In the genomic region with DNA sequence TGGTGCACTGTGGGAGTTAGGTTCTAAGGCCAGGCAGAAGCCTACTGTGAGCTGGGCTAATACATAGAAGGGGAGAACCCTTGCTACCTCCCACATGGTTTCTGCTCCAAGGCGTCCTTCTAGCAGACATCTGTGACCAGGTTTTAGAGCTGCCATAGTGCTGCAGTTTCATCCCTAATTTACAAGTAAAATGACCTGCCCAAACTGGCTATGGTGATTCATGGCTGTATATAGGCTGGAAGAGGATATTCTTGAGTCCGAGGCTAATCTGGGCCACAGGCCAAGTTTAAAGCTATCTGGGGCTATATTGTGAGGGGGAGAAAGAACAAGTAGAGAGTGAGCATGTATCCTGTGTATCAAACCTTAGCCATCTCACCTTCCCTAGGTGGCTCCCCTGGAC, we compare ENCODE assay signal across 26 mouse cellular contexts. TPM values are rescaled to one million over a fixed set of nuclear protein-coding genes. Genes with fewer than 3 reads are reported as not detected.
A peak's percentile ranks its signal among the peaks of the same experiment; 100 is the strongest.
DNase-seq lines count a peak whose midpoint lies in the region; ATAC-seq and TF ChIP-seq lines count a peak whose summit lies in the region.
"Had no signal": no experiment of that assay in that cellular context is flagged by ENCODE, and none has a peak within 500 bp of the region (broad histone marks: within the 10 kb centered on the region; RNA-seq: fewer than 3 reads in every experiment).

No protein-coding gene starts in this region.

- no peak for TF ChIP-seq CTCF in stomach, postnatal 0 days (IDR thresholded peaks at IDR 0.05; ENCODE audit: low read depth)

- no peak overlapping the region for H3K4me3 ChIP-seq in midbrain, embryonic 14.5 days (replicated peaks; ENCODE audit: low read depth, low read length)
- no peak overlapping the region for H3K4me3 ChIP-seq in midbrain, embryonic 13.5 days (replicated peaks)
- no peak overlapping the region for H3K4me3 ChIP-seq in stomach, postnatal 0 days (ENCODE audit: low read depth, low read length)
- H3K4me3 ChIP-seq: forebrain, embryonic 10.5 days; heart, embryonic 10.5 days; left cerebral cortex, adult 2 months; limb, embryonic 13.5 days; liver, embryonic 12.5 days; lung, embryonic 15.5 days; megakaryocyte, embryonic 14.5 days; midbrain, embryonic 15.5 days had no signal

- no peak for ATAC-seq in midbrain, embryonic 14.5 days (ENCODE audit: low FRiP score, low TSS enrichment)
- no peak for ATAC-seq in midbrain, embryonic 13.5 days
- ATAC-seq in stomach, postnatal 0 days (ENCODE audit: low FRiP score, low TSS enrichment) = no peak
- ATAC-seq: forebrain, embryonic 16.5 days; intestine, postnatal 0 days; liver, embryonic 12.5 days; midbrain, embryonic 15.5 days had no signal

- no peaks in the 10 kb centered on the region for H3K36me3 ChIP-seq in midbrain, embryonic 14.5 days (ENCODE audit: control insufficient read depth, insufficient read depth, low read length)
- no peaks in the 10 kb centered on the region for H3K36me3 ChIP-seq in midbrain, embryonic 13.5 days
- no peaks in the 10 kb centered on the region for H3K36me3 ChIP-seq in stomach, postnatal 0 days (ENCODE audit: control insufficient read depth, insufficient read depth, low read length)
- H3K36me3 ChIP-seq: heart, embryonic 10.5 days; liver, embryonic 12.5 days; lung, embryonic 15.5 days; midbrain, embryonic 15.5 days had no signal

- peak; percentile 38 to 70 for DNase-seq in frontal cortex, postnatal 36 days (ENCODE audit: low spot score in 2 of 2)
- no peak for DNase-seq in frontal cortex, postnatal 25 days (ENCODE audit: low spot score in 2 of 2)
- DNase-seq in midbrain, embryonic 14.5 days = peak; percentile 29
- peak; percentile 84 for DNase-seq in brain, adult 2 months (ENCODE audit: low read depth, low spot score)
- peak; percentile 41 for DNase-seq in right cerebral cortex, postnatal 25 days
- DNase-seq in stomach, postnatal 0 days (ENCODE audit: low spot score) = no peak
- no peak for DNase-seq in cerebellum, adult 18-20 months
- DNase-seq: adrenal gland, postnatal 14 days; B cell, adult 2 months; cerebellum, adult 9-11 months; gastrocnemius, postnatal 10 days; kidney, postnatal 25 days; lung, postnatal 36 days; thymus, adult 18-20 months; thymus, postnatal 36 days had no signal

- no peak for TF ChIP-seq EP300 in stomach, postnatal 0 days (optimal IDR thresholded peaks at IDR 0.05)

- no peaks in the 10 kb centered on the region for H3K9me3 ChIP-seq in midbrain, embryonic 14.5 days (ENCODE audit: control insufficient read depth, low read length)
- no peaks in the 10 kb centered on the region for H3K9me3 ChIP-seq in midbrain, embryonic 13.5 days
- no peaks in the 10 kb centered on the region for H3K9me3 ChIP-seq in stomach, postnatal 0 days (ENCODE audit: control insufficient read depth, low read length)
- H3K9me3 ChIP-seq: forebrain, embryonic 10.5 days; heart, embryonic 10.5 days; limb, embryonic 13.5 days; liver, embryonic 12.5 days; lung, embryonic 15.5 days; megakaryocyte, embryonic 14.5 days; midbrain, embryonic 15.5 days had no signal

- WGBS in midbrain, embryonic 14.5 days = 16% methylated on average over 2 of the region's 2 CpGs
- 37% methylated on average over 2 of the region's 2 CpGs for WGBS in midbrain, embryonic 13.5 days
- WGBS in stomach, postnatal 0 days = 27% methylated on average over 2 of the region's 2 CpGs

- no peak overlapping the region for H3K27ac ChIP-seq in midbrain, embryonic 14.5 days (replicated peaks; ENCODE audit: low read depth, low read length)
- no peak overlapping the region for H3K27ac ChIP-seq in midbrain, embryonic 13.5 days
- H3K27ac ChIP-seq in stomach, postnatal 0 days (replicated peaks) = no peak overlapping the region
- H3K27ac ChIP-seq: forebrain, embryonic 10.5 days; heart, embryonic 10.5 days; left cerebral cortex, adult 2 months; limb, embryonic 13.5 days; liver, embryonic 12.5 days; lung, embryonic 15.5 days; midbrain, embryonic 15.5 days had no signal

- H3K9ac ChIP-seq in midbrain, embryonic 14.5 days (replicated peaks; ENCODE audit: low read length) = no peak overlapping the region
- H3K9ac ChIP-seq in midbrain, embryonic 13.5 days (replicated peaks) = no peak overlapping the region
- H3K9ac ChIP-seq in stomach, postnatal 0 days (ENCODE audit: low read length) = no peak overlapping the region
- H3K9ac ChIP-seq: limb, embryonic 13.5 days; liver, embryonic 12.5 days; lung, embryonic 15.5 days; midbrain, embryonic 15.5 days had no signal

- no peaks in the 10 kb centered on the region for H3K27me3 ChIP-seq in midbrain, embryonic 14.5 days (ENCODE audit: control insufficient read depth, insufficient read depth, low read length)
- H3K27me3 ChIP-seq in midbrain, embryonic 13.5 days = no peaks in the 10 kb centered on the region
- H3K27me3 ChIP-seq in stomach, postnatal 0 days (ENCODE audit: control insufficient read depth, insufficient read depth, low read length) = no peaks in the 10 kb centered on the region
- H3K27me3 ChIP-seq: limb, embryonic 13.5 days; liver, embryonic 12.5 days; lung, embryonic 15.5 days; midbrain, embryonic 15.5 days had no signal

- H3K4me2 ChIP-seq in midbrain, embryonic 14.5 days (ENCODE audit: low read length) = no peak overlapping the region
- no peak overlapping the region for H3K4me2 ChIP-seq in midbrain, embryonic 13.5 days (replicated peaks)
- H3K4me2 ChIP-seq in stomach, postnatal 0 days (replicated peaks; ENCODE audit: low read depth) = no peak overlapping the region
- H3K4me2 ChIP-seq: limb, embryonic 13.5 days; liver, embryonic 12.5 days; lung, embryonic 15.5 days; midbrain, embryonic 15.5 days had no signal

- no peaks in the 10 kb centered on the region for H3K4me1 ChIP-seq in midbrain, embryonic 14.5 days (ENCODE audit: control insufficient read depth, insufficient read depth, low read length)
- no peaks in the 10 kb centered on the region for H3K4me1 ChIP-seq in midbrain, embryonic 13.5 days (replicated peaks)
- no peaks in the 10 kb centered on the region for H3K4me1 ChIP-seq in stomach, postnatal 0 days (replicated peaks; ENCODE audit: control insufficient read depth, insufficient read depth)
- H3K4me1 ChIP-seq: forebrain, embryonic 10.5 days; heart, embryonic 10.5 days; limb, embryonic 13.5 days; lung, embryonic 15.5 days; midbrain, embryonic 15.5 days had no signal

RNA-seq across cellular contexts. Expression of gene Slc27a3, which starts 20.7 kb away (rescaled TPM):
- 23.6 and 25.0 TPM in 2 replicates for polyA plus RNA-seq in midbrain, embryonic 14.5 days (2014; fragmentation: Nextera tagmentation; extraction: Ambion mirVana)
- 20.2 and 21.8 TPM in 2 replicates for polyA plus RNA-seq in midbrain, embryonic 13.5 days (2015; fragmentation: Nextera tagmentation; extraction: Ambion mirVana)
- polyA plus RNA-seq in stomach, postnatal 0 days (2015; fragmentation: Nextera tagmentation; extraction: Ambion mirVana) = 4.7 and 5.3 TPM in 2 replicates

Comparison
In these comparisons a context has a peak if more than half of its experiments do, and no peak if none do; other contexts are left out.
1. DNase-seq: peak in frontal cortex, postnatal 36 days (2 of 2), midbrain, embryonic 14.5 days (single experiment), brain, adult 2 months (single experiment) and right cerebral cortex, postnatal 25 days (single experiment); none in frontal cortex, postnatal 25 days (0 of 2), stomach, postnatal 0 days (single experiment) and cerebellum, adult 18-20 months (0 of 2).